Mouse (Mus musculus) urinary bladder, postnatal 25 days (tissue): ENCODE results near the gene Ubap2l.

Experiments used
- DNase-seq: peaks from one replicate; pipeline ENCODE4 v3.0.0; 2022; ENCODE audit warnings: low spot score

Ubap2l gene

DNA sequence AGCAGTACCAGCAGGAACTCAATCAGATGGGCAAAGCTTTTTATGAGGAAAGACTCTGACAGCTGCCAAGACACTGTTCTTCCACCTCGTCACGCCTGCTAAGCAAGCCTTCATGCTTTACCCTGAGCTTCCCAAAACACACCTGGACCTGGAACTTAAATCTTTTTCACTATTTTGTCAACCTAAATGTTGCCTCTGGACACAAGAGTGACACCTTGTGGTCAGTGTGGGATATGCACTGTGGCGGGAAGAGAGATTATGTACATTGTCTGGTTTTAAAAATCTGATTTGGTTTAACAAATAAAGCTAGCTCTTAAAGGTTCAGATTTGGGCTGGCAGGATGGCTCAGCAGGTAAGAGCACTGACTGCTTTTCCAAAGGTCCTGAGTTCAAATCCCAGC lies 13.1 kb upstream of the Ubap2l start:
- peak; percentile 48 for DNase-seq

DNA sequence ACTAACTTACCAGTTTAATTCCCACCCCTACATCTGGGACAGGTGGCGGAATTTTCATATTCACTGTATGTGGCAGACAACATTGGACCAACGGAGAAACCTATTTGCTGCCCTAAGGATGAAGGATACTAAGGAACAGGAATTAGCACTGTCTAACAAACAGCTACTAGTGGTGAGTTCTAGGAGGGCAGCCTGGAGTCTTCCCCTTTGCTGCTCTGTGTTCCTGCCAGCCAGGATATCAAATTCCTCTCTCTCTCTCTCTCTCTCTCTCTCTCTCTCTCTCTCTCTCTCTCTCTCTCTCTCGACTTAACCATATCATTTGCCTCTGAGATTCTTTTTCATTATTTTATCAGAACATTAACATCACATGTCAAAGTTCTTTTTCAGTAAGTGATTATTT lies 12.0 kb upstream of the Ubap2l start:
- DNase-seq = no peak

DNA sequence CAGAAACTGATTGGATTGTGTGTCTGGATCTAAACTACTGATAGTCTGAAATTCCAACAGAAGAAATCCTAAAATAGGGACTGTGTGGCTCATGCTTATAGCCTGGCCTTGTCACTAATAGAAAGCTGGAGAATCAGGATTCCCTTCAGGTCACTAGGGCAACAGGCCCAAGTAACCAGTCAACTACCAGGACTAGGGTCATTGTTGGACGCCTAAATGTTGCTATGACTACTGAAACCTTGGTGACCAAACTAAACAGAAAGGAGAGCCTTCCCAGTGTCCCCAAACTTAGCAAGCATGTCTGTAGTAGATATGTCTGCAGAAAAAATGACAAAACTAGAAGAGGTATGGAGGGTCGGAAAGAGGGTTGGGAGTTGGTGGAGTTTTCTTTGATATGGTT lies 10.1 kb upstream of the Ubap2l start:
- DNase-seq = no peak

DNA sequence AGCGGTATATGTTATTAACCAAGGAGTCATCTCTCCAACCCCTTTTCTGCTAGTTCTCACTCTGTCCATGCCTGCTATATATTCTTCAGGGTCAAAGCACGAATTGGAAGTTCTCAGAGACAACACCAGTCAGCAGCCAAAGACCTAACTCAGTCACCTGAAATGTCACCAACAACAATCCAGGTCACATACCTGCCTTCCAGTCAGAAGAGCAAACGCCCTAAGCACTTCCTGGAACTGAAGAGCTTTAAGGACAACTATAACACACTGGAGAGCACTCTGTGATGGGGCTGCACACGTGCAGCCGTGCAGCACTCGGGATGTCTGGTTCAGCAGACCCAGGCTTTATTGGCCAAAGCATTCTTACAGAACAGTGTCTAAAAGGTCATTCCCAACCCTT lies 9.1 kb upstream of the Ubap2l start:
- no peak for DNase-seq

DNA sequence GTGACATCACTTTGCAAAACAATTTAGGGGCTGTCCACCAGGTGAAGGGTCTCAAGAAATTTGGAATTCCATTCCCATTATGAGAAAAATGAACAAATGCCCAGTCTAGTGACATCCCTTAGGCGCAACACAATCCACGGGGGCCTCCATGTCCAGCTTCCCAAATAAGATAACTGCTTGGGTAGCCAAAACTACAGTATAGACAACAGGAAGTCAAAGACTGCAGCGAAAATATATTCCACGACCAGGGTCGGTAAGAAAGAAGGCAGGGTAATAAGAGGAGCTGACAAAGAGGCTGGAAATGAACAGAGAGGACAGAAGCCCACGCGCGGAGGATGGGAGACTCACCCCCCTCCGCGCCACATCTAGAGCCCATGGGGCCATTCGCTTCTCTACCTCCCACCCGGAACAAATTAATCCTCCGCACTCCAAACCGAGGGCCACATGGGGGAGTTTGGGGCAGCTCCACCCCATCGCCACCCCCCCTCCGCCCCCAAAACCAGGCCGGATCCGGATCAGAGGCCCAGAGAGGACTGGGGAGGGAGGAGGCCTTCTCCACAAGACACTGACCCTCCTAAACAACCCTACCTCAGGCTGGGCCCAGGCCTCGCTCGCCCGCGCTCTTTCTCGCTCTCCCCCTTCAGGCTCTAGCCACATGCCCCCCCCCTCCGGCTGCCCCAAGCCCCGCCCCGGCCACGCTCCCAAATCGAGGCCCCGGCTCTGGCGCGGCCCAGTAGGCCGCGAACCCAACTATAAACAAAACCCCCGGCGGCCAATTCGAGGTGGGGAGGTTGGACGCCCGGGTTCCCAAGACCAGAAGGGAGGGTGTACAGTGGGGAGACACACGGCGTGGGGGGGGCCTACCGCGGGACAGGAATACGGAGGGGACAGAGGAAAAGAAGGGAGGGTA lies 732 bp downstream of the Ubap2l start, which contains the start of gene 4933434E20Rik:
TSS of gene 4933434E20Rik (plus strand) at position 196 of the 910 bp plus-strand sequence.
- DNase-seq = peak; percentile 55

DNA sequence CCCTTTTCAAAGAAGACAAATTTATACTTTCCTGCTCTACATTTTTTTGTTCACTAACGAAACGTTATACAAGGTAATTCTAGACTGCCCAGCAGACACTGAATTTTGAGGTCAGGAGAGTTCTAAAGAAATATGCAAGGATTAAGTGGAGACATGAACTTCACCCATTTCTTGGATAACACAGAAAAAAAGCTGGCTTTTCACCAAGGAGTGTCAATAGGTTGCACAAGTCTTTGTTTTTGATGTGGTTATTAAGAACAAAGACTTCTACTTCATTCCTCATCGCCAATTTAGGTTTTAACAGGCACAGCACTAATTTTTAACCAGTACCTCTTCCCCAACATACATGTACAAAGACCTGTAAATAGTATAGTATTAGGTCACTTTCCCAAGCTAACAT lies 2.7 kb downstream of the Ubap2l start:
- no peak for DNase-seq

DNA sequence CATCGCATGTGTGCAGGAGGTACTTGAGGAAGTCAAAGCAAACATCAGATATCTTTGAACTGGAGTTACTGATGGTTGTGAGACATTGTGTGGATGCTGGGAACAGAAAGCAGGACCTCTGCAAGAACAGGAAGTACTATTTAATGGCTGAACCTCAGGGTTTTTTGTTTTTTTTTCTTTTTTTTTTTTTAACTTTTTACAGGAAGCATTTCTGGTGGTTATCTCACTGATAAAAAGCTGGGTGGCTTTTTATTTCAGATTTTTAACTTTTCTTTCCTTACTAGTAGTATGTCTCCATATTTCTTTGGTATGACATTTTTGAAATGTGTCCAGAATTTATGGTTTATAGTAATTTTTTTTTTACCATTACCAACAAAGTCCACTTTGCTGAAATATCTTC lies 16.2 kb downstream of the Ubap2l start:
- no peak for DNase-seq

DNA sequence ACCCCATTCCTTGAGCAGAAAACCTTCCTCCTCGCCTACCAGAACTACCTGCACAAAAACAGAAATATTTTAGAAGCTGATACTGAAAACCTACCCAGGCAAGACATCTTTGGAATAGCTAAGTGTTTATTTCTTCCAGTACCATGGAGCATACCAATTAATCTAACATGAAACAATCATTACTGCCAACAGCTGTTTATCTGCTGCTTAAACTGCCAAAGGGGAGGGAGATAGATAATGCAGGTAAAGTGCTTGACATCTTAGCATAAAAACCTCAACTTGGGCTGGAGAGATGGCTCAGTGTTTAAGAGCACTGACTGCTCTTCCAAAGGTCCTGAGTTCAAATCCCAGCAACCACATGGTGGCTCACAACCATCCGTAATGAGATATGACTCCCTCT lies 17.8 kb downstream of the Ubap2l start:
- DNase-seq = no peak

DNA sequence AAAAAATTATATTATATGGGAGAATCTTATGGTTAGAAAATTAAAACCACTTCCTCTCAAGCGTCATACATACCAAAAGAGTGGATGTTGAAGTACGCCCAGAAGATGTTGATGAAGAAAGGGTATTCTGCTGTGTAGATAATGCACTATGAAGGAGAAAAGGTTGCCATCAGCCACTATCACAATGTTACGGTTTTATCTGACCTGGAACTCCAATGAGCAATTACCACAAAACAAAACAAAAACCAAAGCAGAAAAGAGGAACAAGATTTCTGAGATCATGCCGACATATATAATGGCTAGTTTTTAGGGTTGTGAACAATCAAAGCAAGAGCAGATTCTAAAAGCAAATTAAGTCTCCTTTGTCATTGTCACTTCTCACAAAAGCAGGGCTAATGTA lies 35.8 kb downstream of the Ubap2l start:
- DNase-seq = no peak

DNA sequence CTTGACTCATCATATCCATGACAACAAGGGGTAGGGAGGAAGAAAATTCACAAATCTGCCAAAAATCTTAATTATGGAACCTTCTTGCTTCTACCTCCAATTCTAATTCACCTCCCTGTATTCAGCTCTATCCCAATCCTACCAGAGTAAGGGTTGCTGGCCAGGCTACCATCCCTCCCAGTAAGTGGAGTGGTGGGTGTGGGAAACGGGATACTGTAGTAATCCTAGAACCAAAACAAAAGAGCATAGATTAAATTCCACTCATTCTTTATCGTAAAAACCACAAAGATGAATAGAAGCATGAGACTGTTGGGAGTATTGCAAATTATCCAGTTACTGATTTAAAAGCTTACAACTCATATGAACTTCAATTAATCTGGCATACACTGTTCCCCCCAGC lies 42.1 kb downstream of the Ubap2l start:
- DNase-seq = no peak

DNA sequence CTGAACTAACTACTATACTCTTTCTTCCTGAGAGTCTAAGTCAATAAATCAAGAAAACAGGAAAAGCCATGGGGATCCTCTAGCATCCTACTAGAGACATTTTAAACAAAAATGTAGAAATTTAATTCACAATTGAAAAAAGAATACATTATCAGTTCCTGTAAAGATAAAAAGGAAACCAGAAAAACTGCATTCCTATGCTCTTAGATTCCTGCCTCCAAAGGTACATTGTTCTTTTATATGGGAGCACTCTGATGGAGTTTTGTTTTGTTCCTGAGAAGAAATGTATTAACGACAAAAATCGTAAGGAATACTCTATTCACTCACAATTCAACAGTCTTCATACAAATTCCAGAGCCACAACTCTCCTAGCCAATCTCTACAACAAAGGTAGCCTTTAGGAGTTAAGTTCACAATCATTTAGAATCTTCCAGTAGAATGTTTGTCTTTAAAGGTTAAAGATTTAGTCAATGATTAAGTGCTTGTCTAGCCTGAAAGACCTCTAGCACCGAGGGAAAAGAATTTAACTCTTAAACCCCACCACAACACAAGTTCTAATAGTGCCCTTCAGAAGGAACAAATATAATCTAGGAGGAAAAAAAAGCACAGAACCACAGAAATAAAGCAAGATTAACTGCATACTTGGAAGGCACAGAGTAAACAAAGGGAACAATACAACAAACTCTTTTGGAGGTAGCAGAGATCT lies 48.2 kb downstream of the Ubap2l start:
- DNase-seq = no peak

DNA sequence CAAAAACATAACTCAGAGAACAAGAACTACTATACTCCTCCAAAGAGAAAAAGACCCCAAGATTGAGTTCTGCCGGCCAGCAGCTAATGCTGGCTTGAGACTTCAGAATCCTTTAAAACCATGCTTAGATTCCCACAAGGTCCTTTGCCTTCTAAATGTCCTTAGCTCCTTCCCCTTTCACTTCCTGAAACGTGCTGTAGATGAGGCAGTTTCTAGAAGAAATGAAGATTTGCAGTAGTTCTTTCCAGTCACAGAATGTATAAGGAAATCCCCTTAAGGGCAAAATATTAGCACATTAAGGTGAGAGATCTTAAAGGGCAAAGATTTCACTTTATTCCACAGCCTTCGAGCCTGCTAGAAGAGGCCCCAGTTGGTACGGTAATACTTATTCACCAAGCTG lies 52.6 kb downstream of the Ubap2l start:
- DNase-seq = no peak

DNA sequence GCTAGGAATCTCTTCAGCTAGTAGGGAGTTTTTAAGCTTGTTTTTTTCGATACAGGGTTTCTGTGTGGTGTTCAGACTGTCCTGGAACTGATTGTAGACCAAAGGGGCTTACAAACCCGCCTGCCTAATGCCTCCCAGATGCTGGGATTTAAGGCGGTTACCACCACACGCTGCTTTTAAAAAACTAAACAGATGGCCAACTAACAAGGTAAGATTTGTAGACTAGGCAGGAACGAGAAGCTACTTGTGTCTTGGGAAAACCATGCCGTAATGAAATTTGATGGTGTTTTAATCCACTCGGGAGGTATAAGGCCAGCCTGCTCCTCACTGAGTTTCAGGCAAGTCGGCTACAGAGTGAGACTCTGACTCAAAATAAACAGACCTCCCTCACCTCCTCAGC lies 53.3 kb downstream of the Ubap2l start:
- peak; percentile 7 for DNase-seq

DNA sequence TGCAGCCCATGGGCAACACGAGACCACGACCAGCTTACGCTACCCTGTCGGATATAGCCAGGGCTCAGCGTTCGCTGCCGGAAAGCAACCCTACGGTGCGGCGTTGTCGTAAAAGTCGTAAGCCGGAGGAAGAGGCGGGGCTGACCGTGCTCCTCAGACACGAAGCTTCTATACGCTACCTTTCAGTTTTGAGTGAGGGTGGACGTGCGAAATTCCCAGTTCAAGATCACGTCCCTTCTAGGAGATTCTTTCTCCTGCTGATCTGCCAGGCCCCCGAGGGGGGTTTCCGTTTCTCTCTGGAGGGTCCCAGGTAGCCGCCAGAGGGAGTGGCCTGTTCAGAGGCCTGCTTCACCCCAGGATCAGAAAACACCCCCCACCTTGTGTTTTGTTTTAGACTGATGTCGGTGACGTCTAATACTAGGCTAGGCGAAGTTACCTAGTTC lies 53.8 kb downstream of the Ubap2l start, which contains the start of gene Hax1:
TSS of gene Hax1 (minus strand) at position 169 of the 443 bp plus-strand sequence.
- peak; percentile 88 for DNase-seq

DNA sequence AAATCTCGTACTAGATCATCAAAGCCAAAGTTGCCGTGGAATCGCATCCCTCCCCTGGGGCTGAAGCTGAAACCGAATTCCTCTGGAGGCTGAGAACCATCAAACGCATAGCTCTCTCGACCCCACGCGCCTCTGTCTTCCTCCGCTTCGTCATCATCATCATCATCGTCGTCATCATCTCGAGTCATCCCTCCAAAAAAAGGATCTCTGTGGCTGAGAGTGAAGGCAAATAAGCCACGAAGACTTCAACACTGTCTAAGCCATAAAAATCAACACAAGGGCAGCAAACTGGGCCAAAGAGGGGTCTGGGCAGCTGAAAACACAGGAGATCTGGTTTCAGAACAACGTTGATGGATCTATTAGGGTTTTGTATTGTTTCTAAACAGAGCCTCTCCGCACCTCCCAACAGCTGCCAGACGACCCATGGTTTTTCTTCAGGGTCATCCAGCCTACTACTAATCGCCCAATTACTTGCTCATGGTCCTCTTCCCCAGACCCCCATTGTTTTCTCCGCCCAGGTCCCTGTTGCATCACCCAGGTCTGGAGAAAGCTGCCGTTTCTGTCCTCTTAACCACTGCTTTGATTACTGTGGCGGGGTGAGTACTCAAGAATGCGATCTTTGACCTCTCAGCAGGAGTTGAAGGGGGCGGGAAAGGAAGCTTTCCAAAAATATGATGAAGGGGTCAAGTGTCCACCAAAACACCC lies 54.5 kb downstream of the Ubap2l start:
- DNase-seq = no peak

DNA sequence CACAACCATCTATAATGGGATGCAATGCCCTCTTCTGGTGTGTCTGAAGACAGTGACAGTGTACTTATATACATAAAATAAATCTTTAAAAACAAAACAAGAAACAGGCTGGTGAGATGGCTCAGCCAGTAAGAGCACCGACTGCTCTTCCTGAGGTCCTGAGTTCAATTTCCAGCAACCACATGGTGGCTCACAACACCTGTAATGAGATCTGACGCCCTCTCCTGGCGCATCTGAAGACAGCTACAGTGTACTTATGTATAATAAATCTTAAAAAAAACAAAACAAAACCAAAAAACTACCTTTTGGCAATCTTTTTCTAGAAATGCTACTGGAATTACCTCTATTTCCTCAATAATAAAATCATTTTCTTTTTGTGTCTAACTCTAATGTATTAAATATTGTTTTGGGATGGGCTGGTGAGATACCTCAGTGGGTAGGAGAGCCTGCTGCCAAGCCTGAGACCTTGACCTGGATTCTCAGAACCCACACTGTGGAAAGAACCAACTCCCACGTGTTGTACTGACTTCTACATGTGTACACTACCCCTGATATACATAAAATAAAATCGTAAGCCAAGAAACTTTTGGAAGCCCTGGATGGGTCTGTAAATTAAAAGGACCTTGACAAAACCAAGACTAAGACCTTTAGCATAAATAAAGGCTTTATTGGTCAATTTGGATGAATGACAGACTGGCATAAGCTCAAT lies 57.5 kb downstream of the Ubap2l start:
- DNase-seq = no peak

DNA sequence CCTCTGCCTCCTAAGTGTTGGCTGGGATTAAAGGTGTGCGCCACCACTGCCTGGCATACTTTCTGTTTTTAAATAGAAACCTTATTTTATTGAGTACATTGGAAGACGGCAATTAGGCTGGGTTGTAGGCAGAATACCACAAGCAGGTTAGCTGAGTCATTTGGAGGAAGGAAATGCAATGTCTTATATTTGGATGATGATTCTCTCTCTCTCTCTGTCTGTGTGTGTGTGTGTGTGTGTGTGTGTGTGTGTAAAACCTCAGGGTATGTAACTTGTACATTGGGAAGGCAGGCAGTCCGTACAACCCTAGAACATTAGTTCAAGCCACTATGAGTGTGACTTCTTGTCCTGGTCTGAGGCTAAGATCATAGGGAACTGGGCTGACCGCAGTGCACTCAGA lies 64.6 kb downstream of the Ubap2l start:
- no peak for DNase-seq

DNA sequence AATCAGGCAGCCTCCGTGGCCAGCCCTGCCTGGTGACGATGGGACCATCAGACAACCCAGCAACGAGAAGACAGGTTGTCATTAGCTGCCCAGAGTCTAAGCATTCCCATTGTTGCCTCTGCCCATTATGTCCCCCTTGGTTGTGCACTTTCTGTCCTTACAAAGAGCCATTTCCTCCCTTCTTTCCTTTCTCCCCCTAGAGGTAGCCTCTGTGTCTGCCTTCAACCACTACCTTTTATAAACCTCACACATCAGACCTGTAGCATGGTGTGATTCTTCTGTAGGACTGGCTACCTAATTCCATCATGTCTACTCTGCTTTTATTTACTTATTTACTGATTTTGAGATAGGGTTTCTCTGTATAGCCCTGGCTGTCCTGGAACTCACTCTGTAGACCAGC lies 65.2 kb downstream of the Ubap2l start:
- DNase-seq = no peak

DNA sequence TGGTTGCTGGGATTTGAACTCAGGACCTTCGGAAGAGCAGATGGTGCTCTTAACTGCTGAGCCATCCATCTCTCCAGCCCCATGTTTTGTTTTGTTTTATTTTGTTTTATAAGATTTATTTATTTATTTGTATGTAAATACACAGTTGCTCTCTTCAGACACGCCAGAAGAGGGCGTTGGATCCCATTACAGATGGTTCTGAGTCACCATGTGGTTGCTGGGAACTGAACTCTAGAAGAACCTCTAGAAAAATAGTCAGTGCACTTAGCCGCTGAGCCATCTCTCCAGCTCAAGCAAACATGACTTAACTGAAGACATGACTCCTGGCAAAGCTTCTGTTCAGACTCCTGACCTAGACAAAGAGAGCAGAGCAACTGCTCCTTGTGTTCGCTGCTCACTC lies 70.0 kb downstream of the Ubap2l start:
- DNase-seq = no peak

DNA sequence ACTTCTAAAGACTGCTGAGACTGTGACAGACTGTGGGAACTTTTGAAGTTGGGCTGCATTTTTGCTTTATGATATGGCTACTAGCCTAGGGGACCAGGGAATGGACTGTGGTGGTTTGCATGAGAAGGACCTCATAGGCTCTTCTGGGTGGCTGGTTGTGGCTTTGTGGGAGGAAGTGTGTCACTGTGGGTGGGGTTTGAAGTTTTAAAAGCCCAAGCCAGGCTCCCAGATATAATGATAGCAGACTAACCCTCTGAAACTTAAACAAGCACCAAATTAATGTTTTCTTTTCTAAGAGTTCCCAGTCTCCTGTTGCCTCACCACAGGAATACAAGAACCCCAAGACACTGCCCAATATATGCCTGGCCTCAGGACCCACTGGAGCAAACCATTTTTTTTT lies 75.6 kb downstream of the Ubap2l start:
- DNase-seq = no peak

DNA sequence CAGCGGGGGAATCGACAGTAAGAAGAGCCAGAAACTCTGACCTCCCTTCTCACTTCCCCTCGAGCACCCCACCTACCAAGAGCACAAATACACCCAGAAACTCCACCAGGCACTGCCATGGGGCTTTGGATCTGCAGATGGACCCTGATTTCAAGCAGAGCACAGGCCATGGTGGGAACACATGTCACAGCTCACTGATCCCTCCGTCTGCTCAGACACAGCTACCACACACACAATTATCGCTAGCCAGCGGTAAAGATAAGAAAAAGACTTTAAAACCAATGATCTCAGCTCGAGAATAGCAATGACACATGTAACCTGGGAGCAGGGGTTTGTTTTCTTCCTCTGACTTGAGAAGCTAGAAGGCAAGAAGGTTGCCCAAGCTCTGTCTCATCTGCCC lies 83.9 kb downstream of the Ubap2l start:
- DNase-seq = no peak

DNA sequence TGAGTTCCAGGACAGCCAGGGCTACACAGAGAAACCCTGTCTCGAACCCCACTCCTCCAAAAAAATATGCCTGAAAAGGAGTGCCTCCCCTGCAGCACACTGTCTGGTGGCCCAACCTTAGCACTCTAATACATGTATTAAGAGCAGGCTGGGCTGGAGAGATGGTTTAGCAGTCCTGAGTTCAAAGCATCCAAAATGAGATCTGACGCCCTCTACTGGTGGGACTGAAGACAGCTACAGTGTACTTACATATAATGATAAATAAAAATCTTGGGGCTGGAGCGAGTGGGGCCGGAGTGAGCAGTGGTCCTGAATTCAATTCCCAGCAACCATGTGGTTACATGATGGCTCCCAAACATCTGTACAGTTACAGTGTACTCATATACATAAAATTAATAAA lies 85.5 kb downstream of the Ubap2l start:
- no peak for DNase-seq
